Mouse (Mus musculus): Measurements from ENCODE around the gene Gm39115. TPM values are rescaled to one million over a fixed set of nuclear protein-coding genes. Genes with fewer than 3 reads are reported as not detected.
"Not testable (repeated sequence)": the region's sequence is repeated elsewhere in the genome, so short reads cannot be mapped to it uniquely, and the experiment has no call there.

Gm39115 gene
- not detected in 2 replicates for polyA plus RNA-seq (2015; fragmentation: Nextera tagmentation; extraction: Ambion mirVana)

DNA sequence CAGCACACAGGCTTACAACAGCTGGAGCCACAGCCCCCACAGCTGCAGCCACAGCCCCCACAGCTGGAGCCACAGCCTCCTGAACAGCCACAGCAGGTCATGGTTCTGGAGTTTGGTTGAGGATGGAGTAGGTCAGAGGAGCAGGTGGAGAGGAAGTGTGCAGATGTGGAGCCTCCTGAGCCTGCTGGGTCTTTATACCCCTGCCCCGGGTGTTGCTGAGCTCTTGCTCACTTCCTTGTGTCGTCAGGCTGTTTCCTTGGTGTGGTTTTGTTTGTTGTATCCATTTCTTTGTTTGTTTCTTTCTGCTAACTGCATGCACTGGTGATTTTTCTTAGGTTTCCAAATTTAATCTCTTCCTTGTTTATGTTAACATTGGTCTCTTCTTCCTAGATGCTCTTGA is at the start of gene Gm39115:
Gene Gm39115 (minus strand): TSS at position 101 of the 400 bp plus-strand sequence.
- 33% methylated on average over 2 of the region's 2 CpGs for WGBS

GRCm38 (mm10) chr7:142181021-142181420 is 45.2 kb upstream of the Gm39115 start:
- 21% methylated on average over 1 of the region's 1 CpGs for WGBS
- ATAC-seq (replicated peaks; ENCODE audit: extremely low read depth, insufficient read depth, low FRiP score), result no peak

More for the DNA sequence above, at the start of gene Gm39115:
- H3K9me3 ChIP-seq (replicated peaks; ENCODE audit: control insufficient read depth, low read length); H3K4me2 ChIP-seq (ENCODE audit: low read depth, low read length); H3K27ac ChIP-seq (ENCODE audit: low read length); H3K4me3 ChIP-seq (ENCODE audit: low read length); H3K4me1 ChIP-seq (ENCODE audit: control insufficient read depth, insufficient read depth, low read length); H3K27me3 ChIP-seq (ENCODE audit: control insufficient read depth, insufficient read depth, low read length); ATAC-seq (replicated peaks; ENCODE audit: extremely low read depth, insufficient read depth, low FRiP score); H3K36me3 ChIP-seq (ENCODE audit: control insufficient read depth, insufficient read depth); H3K9ac ChIP-seq (ENCODE audit: low read length): not testable (repeated sequence)

DNA sequence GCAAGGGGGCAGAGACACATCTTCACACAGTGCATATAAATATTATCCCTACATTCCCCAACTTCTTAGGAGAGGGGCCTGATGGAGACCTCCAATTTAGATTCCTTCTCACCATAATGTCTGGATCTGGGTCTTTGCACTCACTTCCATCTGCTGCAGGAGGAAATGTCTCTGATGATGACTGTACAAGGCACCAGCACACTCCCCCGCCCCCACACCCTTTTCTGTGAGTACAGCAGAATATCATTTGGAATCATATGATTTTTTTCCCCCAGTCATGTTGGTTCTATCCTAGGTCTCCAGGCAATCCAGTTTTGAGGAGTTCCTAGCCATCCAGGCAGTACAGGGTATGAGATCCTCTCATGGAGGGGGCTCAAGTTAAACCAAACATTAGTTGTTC is 42.9 kb upstream of the Gm39115 start:
- ATAC-seq (replicated peaks; ENCODE audit: extremely low read depth, insufficient read depth, low FRiP score), result no peak
- H3K9me3 ChIP-seq (replicated peaks; ENCODE audit: control insufficient read depth, low read length), result no peaks in the 10 kb centered on the region
- no peak overlapping the region for H3K27ac ChIP-seq (ENCODE audit: low read length)
- no peaks in the 10 kb centered on the region for H3K4me1 ChIP-seq (ENCODE audit: control insufficient read depth, insufficient read depth, low read length)
- H3K9ac ChIP-seq (ENCODE audit: low read length), result no peak overlapping the region
- no peak overlapping the region for H3K4me3 ChIP-seq (ENCODE audit: low read length)
- H3K4me2 ChIP-seq (ENCODE audit: low read depth, low read length), result no peak overlapping the region
- H3K36me3 ChIP-seq (ENCODE audit: control insufficient read depth, insufficient read depth), result no peaks in the 10 kb centered on the region
- H3K27me3 ChIP-seq (ENCODE audit: control insufficient read depth, insufficient read depth, low read length), result no peaks in the 10 kb centered on the region
- WGBS, result 72% methylated on average over 1 of the region's 1 CpGs

More at GRCm38 (mm10) chr7:142181021-142181420, 45.2 kb upstream of the Gm39115 start:
- H3K4me2 ChIP-seq (ENCODE audit: low read depth, low read length), result no peak overlapping the region
- H3K36me3 ChIP-seq (ENCODE audit: control insufficient read depth, insufficient read depth), result no peaks in the 10 kb centered on the region
- H3K9ac ChIP-seq (ENCODE audit: low read length), result no peak overlapping the region
- H3K4me1 ChIP-seq (ENCODE audit: control insufficient read depth, insufficient read depth, low read length), result no peaks in the 10 kb centered on the region
- H3K27ac ChIP-seq (ENCODE audit: low read length), result no peak overlapping the region
- no peak overlapping the region for H3K4me3 ChIP-seq (ENCODE audit: low read length)
- H3K27me3 ChIP-seq (ENCODE audit: control insufficient read depth, insufficient read depth, low read length), result no peaks in the 10 kb centered on the region
- H3K9me3 ChIP-seq (replicated peaks; ENCODE audit: control insufficient read depth, low read length), result no peaks in the 10 kb centered on the region

DNA sequence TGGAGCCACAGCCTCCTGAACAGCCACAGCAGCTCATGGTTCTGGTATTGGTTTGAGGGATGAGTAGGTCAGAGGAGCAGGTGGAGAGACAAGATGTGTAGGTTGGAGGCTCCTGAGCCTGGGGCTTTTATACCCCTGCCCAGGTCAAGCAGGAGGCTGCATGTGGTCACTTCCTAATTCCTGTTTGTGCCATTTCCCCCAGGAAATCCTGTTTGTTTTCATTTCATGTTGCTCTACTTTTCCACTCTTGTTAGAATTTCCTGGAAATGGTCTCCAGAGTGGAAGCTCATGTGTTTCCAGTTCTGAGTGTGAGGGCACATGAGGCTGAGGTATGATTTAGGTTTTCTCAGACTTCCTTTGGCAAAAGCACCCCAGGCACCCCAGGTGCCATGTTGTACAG is 40.1 kb upstream of the Gm39115 start, which contains the start of gene Krtap5-2:
Gene Krtap5-2 (minus strand): TSS at position 101 of the 400 bp plus-strand sequence.
- not testable (repeated sequence) for H3K4me2 ChIP-seq (ENCODE audit: low read depth, low read length); H3K9me3 ChIP-seq (replicated peaks; ENCODE audit: control insufficient read depth, low read length); ATAC-seq (replicated peaks; ENCODE audit: extremely low read depth, insufficient read depth, low FRiP score); H3K4me1 ChIP-seq (ENCODE audit: control insufficient read depth, insufficient read depth, low read length); H3K27ac ChIP-seq (ENCODE audit: low read length); H3K27me3 ChIP-seq (ENCODE audit: control insufficient read depth, insufficient read depth, low read length); H3K9ac ChIP-seq (ENCODE audit: low read length); H3K36me3 ChIP-seq (ENCODE audit: control insufficient read depth, insufficient read depth); H3K4me3 ChIP-seq (ENCODE audit: low read length)

GRCm38 (mm10) chr7:142169836-142170235 is 34.0 kb upstream of the Gm39115 start:
- no peaks in the 10 kb centered on the region for H3K27me3 ChIP-seq (ENCODE audit: control insufficient read depth, insufficient read depth, low read length)
- WGBS, result 40% methylated on average over 3 of the region's 3 CpGs
- H3K4me2 ChIP-seq (ENCODE audit: low read depth, low read length), result no peak overlapping the region
- no peaks in the 10 kb centered on the region for H3K9me3 ChIP-seq (replicated peaks; ENCODE audit: control insufficient read depth, low read length)
- H3K27ac ChIP-seq (ENCODE audit: low read length), result no peak overlapping the region
- H3K4me1 ChIP-seq (ENCODE audit: control insufficient read depth, insufficient read depth, low read length), result no peaks in the 10 kb centered on the region
- H3K36me3 ChIP-seq (ENCODE audit: control insufficient read depth, insufficient read depth), result no peaks in the 10 kb centered on the region
- ATAC-seq (replicated peaks; ENCODE audit: extremely low read depth, insufficient read depth, low FRiP score), result no peak
- no peak overlapping the region for H3K4me3 ChIP-seq (ENCODE audit: low read length)
- no peak overlapping the region for H3K9ac ChIP-seq (ENCODE audit: low read length)

- not testable (repeated sequence) for H3K4me2 ChIP-seq (ENCODE audit: low read depth, low read length); H3K4me1 ChIP-seq (ENCODE audit: control insufficient read depth, insufficient read depth, low read length); ATAC-seq (replicated peaks; ENCODE audit: extremely low read depth, insufficient read depth, low FRiP score); H3K9me3 ChIP-seq (replicated peaks; ENCODE audit: control insufficient read depth, low read length); H3K9ac ChIP-seq (ENCODE audit: low read length); H3K27ac ChIP-seq (ENCODE audit: low read length); H3K4me3 ChIP-seq (ENCODE audit: low read length); H3K27me3 ChIP-seq (ENCODE audit: control insufficient read depth, insufficient read depth, low read length); H3K36me3 ChIP-seq (ENCODE audit: control insufficient read depth, insufficient read depth)
Observed at GRCm38 (mm10) chr7:142165639-142166038, 29.8 kb upstream of the Gm39115 start, which contains the start of gene Gm4553. Gm4553 (minus strand) TSS chr7:142165739.

DNA sequence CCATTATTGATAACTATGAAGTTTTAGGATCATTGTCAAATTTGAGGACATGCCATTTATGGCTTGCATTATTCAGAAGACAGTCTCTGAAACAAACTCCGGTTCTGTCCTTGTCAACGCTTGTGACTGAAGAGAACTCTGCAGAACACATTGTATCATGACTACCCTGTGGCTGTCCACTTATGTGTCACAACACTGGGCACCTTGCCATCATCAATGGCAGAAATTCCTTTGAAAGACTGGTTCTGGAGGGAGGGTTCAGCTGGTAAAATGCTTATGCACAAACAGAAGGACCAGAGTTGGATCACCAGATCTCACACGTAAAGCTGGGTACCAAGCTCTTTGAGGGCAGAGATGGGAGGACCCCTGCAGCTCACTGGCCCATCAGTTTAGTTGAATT is 23.5 kb upstream of the Gm39115 start:
- no peak overlapping the region for H3K9ac ChIP-seq (ENCODE audit: low read length)
- no peak for ATAC-seq (replicated peaks; ENCODE audit: extremely low read depth, insufficient read depth, low FRiP score)
- no peaks in the 10 kb centered on the region for H3K36me3 ChIP-seq (ENCODE audit: control insufficient read depth, insufficient read depth)
- H3K4me1 ChIP-seq (ENCODE audit: control insufficient read depth, insufficient read depth, low read length), result no peaks in the 10 kb centered on the region
- no peak overlapping the region for H3K27ac ChIP-seq (ENCODE audit: low read length)
- H3K9me3 ChIP-seq (replicated peaks; ENCODE audit: control insufficient read depth, low read length), result no peaks in the 10 kb centered on the region
- no peak overlapping the region for H3K4me2 ChIP-seq (ENCODE audit: low read depth, low read length)
- WGBS, result 81% methylated on average over 3 of the region's 3 CpGs
- no peak overlapping the region for H3K4me3 ChIP-seq (ENCODE audit: low read length)
- H3K27me3 ChIP-seq (ENCODE audit: control insufficient read depth, insufficient read depth, low read length), result no peaks in the 10 kb centered on the region

- H3K9ac ChIP-seq (ENCODE audit: low read length); ATAC-seq (replicated peaks; ENCODE audit: extremely low read depth, insufficient read depth, low FRiP score); H3K4me2 ChIP-seq (ENCODE audit: low read depth, low read length); H3K4me3 ChIP-seq (ENCODE audit: low read length); H3K4me1 ChIP-seq (ENCODE audit: control insufficient read depth, insufficient read depth, low read length); H3K36me3 ChIP-seq (ENCODE audit: control insufficient read depth, insufficient read depth); H3K27me3 ChIP-seq (ENCODE audit: control insufficient read depth, insufficient read depth, low read length); H3K9me3 ChIP-seq (replicated peaks; ENCODE audit: control insufficient read depth, low read length); H3K27ac ChIP-seq (ENCODE audit: low read length): not testable (repeated sequence)
- WGBS, result 41% methylated on average over 2 of the region's 2 CpGs
Observed at GRCm38 (mm10) chr7:142157013-142157412, 21.2 kb upstream of the Gm39115 start, which contains the start of gene Gm29735. Gm29735 (minus strand) TSS chr7:142157113.

DNA sequence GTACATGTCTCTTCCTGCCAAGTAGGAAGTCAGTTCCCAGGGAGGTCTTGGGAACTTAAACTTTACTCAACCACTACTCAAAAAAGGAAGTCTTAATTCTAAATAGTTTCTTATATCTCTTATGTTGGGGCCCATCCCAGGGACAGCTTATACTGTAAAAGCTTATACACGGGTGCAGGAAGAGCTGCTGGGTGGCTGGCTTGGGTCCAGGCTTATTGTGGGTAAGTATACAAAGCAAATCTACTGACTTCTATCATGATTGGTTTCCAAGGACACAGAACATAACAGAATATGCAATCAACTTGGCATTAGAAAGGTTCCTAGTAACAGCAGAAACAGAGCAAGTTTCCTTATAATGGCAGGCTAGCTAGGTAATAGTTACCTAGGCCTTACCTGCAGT is 19.5 kb upstream of the Gm39115 start:
- Histone ChIP-seq H3K27ac (ENCODE audit: low read length) (no peak overlapping the region), H3K4me3 (ENCODE audit: low read length) (no peak overlapping the region), H3K9ac (ENCODE audit: low read length) (no peak overlapping the region), H3K36me3 (ENCODE audit: control insufficient read depth, insufficient read depth) (no peaks in the 10 kb centered on the region), H3K4me1 (ENCODE audit: control insufficient read depth, insufficient read depth, low read length) (no peaks in the 10 kb centered on the region), H3K9me3 (replicated peaks; ENCODE audit: control insufficient read depth, low read length) (no peaks in the 10 kb centered on the region), H3K27me3 (ENCODE audit: control insufficient read depth, insufficient read depth, low read length) (no peaks in the 10 kb centered on the region), H3K4me2 (ENCODE audit: low read depth, low read length) (no peak overlapping the region)
- WGBS, result 43% methylated on average over 1 of the region's 1 CpGs
- no peak for ATAC-seq (replicated peaks; ENCODE audit: extremely low read depth, insufficient read depth, low FRiP score)
